In the genomic region with DNA sequence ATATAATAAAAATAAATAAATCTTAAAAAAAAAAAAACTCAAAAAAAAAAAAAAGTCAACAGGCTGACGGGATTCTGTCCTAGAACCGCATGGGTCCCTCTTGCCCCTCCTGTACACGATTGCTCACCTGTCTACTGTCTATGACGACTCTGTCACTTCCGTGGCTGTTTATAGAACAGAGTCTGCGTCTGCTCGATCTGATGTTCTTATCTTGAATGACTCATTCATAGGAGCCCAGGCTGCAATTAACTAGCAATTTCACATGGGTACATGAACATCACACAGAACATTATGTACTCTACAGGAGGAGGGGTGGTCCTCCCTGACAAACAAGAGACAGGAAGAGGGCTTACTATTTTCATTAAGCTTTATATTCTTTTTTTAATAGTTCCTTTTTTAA, we compare ENCODE assay signal across 22 mouse cellular contexts. TPM values are rescaled to one million over a fixed set of nuclear protein-coding genes. Genes with fewer than 3 reads are reported as not detected.
DNase-seq lines count a peak whose midpoint lies in the region; ATAC-seq and TF ChIP-seq lines count a peak whose summit lies in the region.
"Had no signal": no experiment of that assay in that cellular context is flagged by ENCODE, and none has a peak within 500 bp of the region (broad histone marks: within the 10 kb centered on the region; RNA-seq: fewer than 3 reads in every experiment).

No protein-coding gene starts in this region.

- TF ChIP-seq CTCF in lung, postnatal 0 days (IDR thresholded peaks at IDR 0.05): no peak
- no peak for TF ChIP-seq CTCF in G1E (IDR thresholded peaks at IDR 0.05; ENCODE audit: low read depth, low read length)

- H3K9ac ChIP-seq in lung, postnatal 0 days (replicated peaks; ENCODE audit: low read depth): no peak overlapping the region
- H3K9ac ChIP-seq in kidney, embryonic 14.5 days (ENCODE audit: low read depth, low read length): no peak overlapping the region
- H3K9ac ChIP-seq: embryonic facial prominence, embryonic 12.5 days; liver, embryonic 12.5 days; lung, embryonic 14.5 days; neural tube, embryonic 12.5 days had no signal

- H3K4me1 ChIP-seq in lung, postnatal 0 days (ENCODE audit: insufficient read depth, low read depth, low read length): no peaks in the 10 kb centered on the region
- no peaks in the 10 kb centered on the region; the same call in 1 of the 2 replicates for H3K4me1 ChIP-seq in G1E (ENCODE audit: insufficient read depth, low read depth, low read length)
- H3K4me1 ChIP-seq in kidney, embryonic 14.5 days (ENCODE audit: control insufficient read depth, insufficient read depth, low read length): no peaks in the 10 kb centered on the region
- H3K4me1 ChIP-seq: embryonic facial prominence, embryonic 12.5 days; heart, embryonic 10.5 days; liver, embryonic 12.5 days; midbrain, embryonic 10.5 days; neural tube, embryonic 12.5 days had no signal

- peak; percentile 56 for DNase-seq in heart, adult 11 months
- DNase-seq in heart, postnatal 4 days: no peak
- no peak for DNase-seq in lung, postnatal 0 days (ENCODE audit: low spot score)
- DNase-seq in lung, postnatal 36 days: no peak
- no peak for DNase-seq in G1E (ENCODE audit: low spot score)
- peak; percentile 61 for DNase-seq in large intestine, adult 2 months (ENCODE audit: low read depth, low spot score)
- DNase-seq in right cerebral cortex, postnatal 4 days: no peak
- DNase-seq: cerebellum, postnatal 10 days; gastrocnemius, postnatal 14 days; kidney, adult 18-20 months; kidney, postnatal 14 days; lung, embryonic 14.5 days had no signal

- no peak overlapping the region for H3K27ac ChIP-seq in lung, postnatal 0 days (ENCODE audit: low read length)
- H3K27ac ChIP-seq in kidney, embryonic 14.5 days (ENCODE audit: low read depth, low read length): no peak overlapping the region
- H3K27ac ChIP-seq: embryonic facial prominence, embryonic 12.5 days; heart, embryonic 10.5 days; liver, embryonic 12.5 days; macrophage; midbrain, embryonic 10.5 days; neural tube, embryonic 12.5 days had no signal

- no peak overlapping the region for H3K4me3 ChIP-seq in lung, postnatal 0 days (ENCODE audit: low read depth, low read length)
- no peak overlapping the region for H3K4me3 ChIP-seq in G1E (ENCODE audit: low read depth, low read length)
- no peak overlapping the region for H3K4me3 ChIP-seq in kidney, embryonic 14.5 days (ENCODE audit: low read length)
- H3K4me3 ChIP-seq: embryonic facial prominence, embryonic 12.5 days; erythroblast, embryonic 14.5 days; heart, embryonic 10.5 days; liver, embryonic 12.5 days; midbrain, embryonic 10.5 days; neural tube, embryonic 12.5 days had no signal

- no peaks in the 10 kb centered on the region for H3K9me3 ChIP-seq in lung, postnatal 0 days (ENCODE audit: low read length)
- no peaks in the 10 kb centered on the region for H3K9me3 ChIP-seq in G1E (replicated peaks)
- H3K9me3 ChIP-seq in kidney, embryonic 14.5 days (ENCODE audit: control insufficient read depth, low read length): no peaks in the 10 kb centered on the region
- H3K9me3 ChIP-seq: embryonic facial prominence, embryonic 12.5 days; heart, embryonic 10.5 days; liver, embryonic 12.5 days; midbrain, embryonic 10.5 days; neural tube, embryonic 12.5 days had no signal

- TF ChIP-seq EP300 in lung, postnatal 0 days (IDR thresholded peaks at IDR 0.05): peak; percentile 92

- H3K27me3 ChIP-seq in lung, postnatal 0 days (replicated peaks; ENCODE audit: insufficient read depth, low read length): no peaks in the 10 kb centered on the region
- no peaks in the 10 kb centered on the region for H3K27me3 ChIP-seq in G1E (ENCODE audit: insufficient read depth, low read length)
- H3K27me3 ChIP-seq in kidney, embryonic 14.5 days (ENCODE audit: control insufficient read depth, insufficient read depth, low read length): no peaks in the 10 kb centered on the region
- H3K27me3 ChIP-seq: embryonic facial prominence, embryonic 12.5 days; liver, embryonic 12.5 days; neural tube, embryonic 12.5 days had no signal

- 64% methylated on average over 7 of the region's 7 CpGs for WGBS in lung, postnatal 0 days
- WGBS in large intestine, adult 2 months: 34% methylated on average over 7 of the region's 7 CpGs
- WGBS in kidney, embryonic 14.5 days: 89% methylated on average over 7 of the region's 7 CpGs

- peak; percentile 59 for ATAC-seq in lung, postnatal 0 days
- ATAC-seq in G1E (ENCODE audit: extremely low read depth, insufficient number of reproducible peaks, low FRiP score, poor library complexity, severe bottlenecking): peak; percentile 65
- no peak for ATAC-seq in kidney, embryonic 14.5 days (ENCODE audit: low FRiP score, low TSS enrichment)
- ATAC-seq: forebrain, embryonic 14.5 days; hindbrain, embryonic 16.5 days; liver, embryonic 12.5 days had no signal

- H3K36me3 ChIP-seq in lung, postnatal 0 days (ENCODE audit: insufficient read depth, low read length): no peaks in the 10 kb centered on the region
- H3K36me3 ChIP-seq in G1E (replicated peaks): peaks cover 42% of the 10 kb centered on the region
- no peaks in the 10 kb centered on the region for H3K36me3 ChIP-seq in kidney, embryonic 14.5 days (ENCODE audit: control insufficient read depth, insufficient read depth, low read length)
- H3K36me3 ChIP-seq: embryonic facial prominence, embryonic 12.5 days had no signal

- no peak overlapping the region for H3K4me2 ChIP-seq in lung, postnatal 0 days (replicated peaks; ENCODE audit: low read depth, low read length)
- H3K4me2 ChIP-seq in kidney, embryonic 14.5 days (replicated peaks; ENCODE audit: low read depth, low read length): no peak overlapping the region
- H3K4me2 ChIP-seq: embryonic facial prominence, embryonic 12.5 days; liver, embryonic 12.5 days; lung, embryonic 14.5 days; neural tube, embryonic 12.5 days had no signal

RNA-seq across cellular contexts. Expression of a gene that starts 28.5 kb away (rescaled TPM):
- 1 to 10 TPM; 2.5 to 2.6 TPM for total RNA-seq in heart, postnatal 4 days (2021)
- 14.0 and 15.2 TPM in 2 replicates for polyA plus RNA-seq in lung, postnatal 0 days (2015; fragmentation: Nextera tagmentation; extraction: Ambion mirVana)
- total RNA-seq in G1E (2014; fragmentation: Nextera tagmentation) (9.1 and 12.0 TPM in 2 replicates), G1E (2017) (5.5 and 7.5 TPM in 2 replicates)
- 4.0 and 4.6 TPM in 2 replicates for polyA plus RNA-seq in G1E (2012)
- 4.5 and 9.9 TPM in 2 replicates for polyA plus RNA-seq in large intestine, adult 2 months (2012; rRNA removed)
- polyA plus RNA-seq in kidney, embryonic 14.5 days (2014; fragmentation: Nextera tagmentation; extraction: Ambion mirVana): 5.5 and 5.7 TPM in 2 replicates

RNA-seq across cellular contexts. Expression of a gene that starts 40.5 kb away (rescaled TPM):
- 10 to 100 TPM; 62.4 to 62.9 TPM for total RNA-seq in heart, postnatal 4 days (2021)
- polyA plus RNA-seq in lung, postnatal 0 days (2015; fragmentation: Nextera tagmentation; extraction: Ambion mirVana): 36.7 and 37.1 TPM in 2 replicates
- 90.9 and 98.3 TPM in 2 replicates for total RNA-seq in G1E (2014; fragmentation: Nextera tagmentation)
- 96.0 and 159 TPM in 2 replicates for total RNA-seq in G1E (2017)
- polyA plus RNA-seq in G1E (2012): 36.4 and 38.3 TPM in 2 replicates
- 4.8 and 6.0 TPM in 2 replicates for polyA plus RNA-seq in large intestine, adult 2 months (2012; rRNA removed)
- polyA plus RNA-seq in kidney, embryonic 14.5 days (2014; fragmentation: Nextera tagmentation; extraction: Ambion mirVana): 44.2 and 49.6 TPM in 2 replicates

RNA-seq across cellular contexts. Expression of a gene that starts 48.0 kb away (rescaled TPM):
- 10 to 100 TPM; 31.4 to 33.1 TPM for total RNA-seq in heart, postnatal 4 days (2021)
- polyA plus RNA-seq in lung, postnatal 0 days (2015; fragmentation: Nextera tagmentation; extraction: Ambion mirVana): 10.2 and 13.6 TPM in 2 replicates
- 87.9 and 88.5 TPM in 2 replicates for total RNA-seq in G1E (2014; fragmentation: Nextera tagmentation)
- 39.1 and 45.5 TPM in 2 replicates for total RNA-seq in G1E (2017)
- 2.9 and 3.2 TPM in 2 replicates for polyA plus RNA-seq in G1E (2012)
- 2.6 and 2.7 TPM in 2 replicates for polyA plus RNA-seq in large intestine, adult 2 months (2012; rRNA removed)
- polyA plus RNA-seq in kidney, embryonic 14.5 days (2014; fragmentation: Nextera tagmentation; extraction: Ambion mirVana): 36.1 and 53.6 TPM in 2 replicates

Comparison
In these comparisons a context has a peak if more than half of its experiments do, and no peak if none do; other contexts are left out.
1. DNase-seq: peak in heart, adult 11 months (single experiment) and large intestine, adult 2 months (single experiment); none in heart, postnatal 4 days (single experiment), lung, postnatal 0 days (single experiment), lung, postnatal 36 days (single experiment), G1E (single experiment) and right cerebral cortex, postnatal 4 days (single experiment).